Mouse (Mus musculus): ENCODE results near the gene Glipr1l3. TPM values are rescaled to one million over a fixed set of nuclear protein-coding genes. Genes with fewer than 3 reads are reported as not detected.
"Not testable (repeated sequence)": the region's sequence is repeated elsewhere in the genome, so short reads cannot be mapped to it uniquely, and the experiment has no call there.

Gene Glipr1l3
- polyA plus RNA-seq, 1 experiment from 2014 or later = 0.38 TPM

- H3K4me1 ChIP-seq (replicated peaks); H3K4me3 ChIP-seq; H3K9ac ChIP-seq; H3K27ac ChIP-seq; H3K4me2 ChIP-seq; H3K27me3 ChIP-seq; H3K36me3 ChIP-seq; ATAC-seq (ENCODE audit: low FRiP score): not testable (repeated sequence)
- WGBS = 7% methylated on average over 5 of the region's 5 CpGs
- peaks cover 16% of the 10 kb centered on the region for H3K9me3 ChIP-seq
These were observed 54.3 kb downstream of the Glipr1l3 start for GRCm38 (mm10) chr10:112105785-112106184.

Other genes with a start within 250 kb of the Glipr1l3 start
- 39.2 and 42.1 TPM in 2 replicates for gene Krr1, start 187.7 kb downstream of the Glipr1l3 start, polyA plus RNA-seq (2015; fragmentation: Nextera tagmentation; extraction: Ambion mirVana)
- gene Glipr1, start 157.7 kb downstream of the Glipr1l3 start, polyA plus RNA-seq (2015; fragmentation: Nextera tagmentation; extraction: Ambion mirVana) = 1.2 and 2.0 TPM in 2 replicates
- 0.26 TPM in 1 of 2 replicates, not detected in the other for gene Glipr1l1, start 100.1 kb downstream of the Glipr1l3 start, polyA plus RNA-seq (2015; fragmentation: Nextera tagmentation; extraction: Ambion mirVana)
- not detected in 2 replicates for gene Glipr1l2, start 77.0 kb downstream of the Glipr1l3 start, polyA plus RNA-seq (2015; fragmentation: Nextera tagmentation; extraction: Ambion mirVana)
- 0.45 and 0.62 TPM in 2 replicates for gene Caps2, start 3.3 kb upstream of the Glipr1l3 start, polyA plus RNA-seq (2015; fragmentation: Nextera tagmentation; extraction: Ambion mirVana)
- 5.3 and 5.6 TPM in 2 replicates for gene Kcnc2, start 110.8 kb upstream of the Glipr1l3 start, polyA plus RNA-seq (2015; fragmentation: Nextera tagmentation; extraction: Ambion mirVana)